Mouse (Mus musculus) bone marrow macrophage, adult 2 months (primary cell): ENCODE measurements around the gene Ctdsp2. TPM values are rescaled to one million over a fixed set of nuclear protein-coding genes. Genes with fewer than 3 reads are reported as not detected.
A peak's percentile ranks its signal among the peaks of the same experiment; 100 is the strongest.

Experiments used
- H3K27ac ChIP-seq: 2 replicates; pipeline ENCODE4 v1.5.1; 2012; ENCODE audit warnings: low read depth, low read length; ENCODE audit not compliant: insufficient read depth
- H3K4me1 ChIP-seq: 2 replicates; pipeline ENCODE4 v1.6.1; 2012; ENCODE audit warnings: low read length; ENCODE audit not compliant: control insufficient read depth, insufficient read depth
- H3K4me3 ChIP-seq: 2 replicates; pipeline ENCODE4 v1.5.1; 2012; ENCODE audit warnings: mild to moderate bottlenecking, low read length, moderate library complexity; ENCODE audit not compliant: insufficient read depth
- CTCF ChIP-seq: IDR thresholded peaks from 2 replicates; pipeline ENCODE4 v1.5.1; 2012; ENCODE audit warnings: low read depth, mild to moderate bottlenecking, low read length, moderate library complexity
- POLR2A ChIP-seq: IDR thresholded peaks from 2 replicates; pipeline ENCODE4 v1.6.1; 2012; ENCODE audit warnings: mild to moderate bottlenecking, low read depth, low read length, borderline replicate concordance
- polyA plus RNA-seq: library from polyadenylated mRNA; stranded (reverse); fragments of >200 nt; gene quantifications from 2 replicates; pipeline ENCODE4 v1.2.4, GENCODE M21; 2012; ENCODE audit not compliant: missing spikeins, insufficient read depth, insufficient read length

Gene Ctdsp2
- polyA plus RNA-seq: 117 and 123 TPM in 2 replicates

DNA sequence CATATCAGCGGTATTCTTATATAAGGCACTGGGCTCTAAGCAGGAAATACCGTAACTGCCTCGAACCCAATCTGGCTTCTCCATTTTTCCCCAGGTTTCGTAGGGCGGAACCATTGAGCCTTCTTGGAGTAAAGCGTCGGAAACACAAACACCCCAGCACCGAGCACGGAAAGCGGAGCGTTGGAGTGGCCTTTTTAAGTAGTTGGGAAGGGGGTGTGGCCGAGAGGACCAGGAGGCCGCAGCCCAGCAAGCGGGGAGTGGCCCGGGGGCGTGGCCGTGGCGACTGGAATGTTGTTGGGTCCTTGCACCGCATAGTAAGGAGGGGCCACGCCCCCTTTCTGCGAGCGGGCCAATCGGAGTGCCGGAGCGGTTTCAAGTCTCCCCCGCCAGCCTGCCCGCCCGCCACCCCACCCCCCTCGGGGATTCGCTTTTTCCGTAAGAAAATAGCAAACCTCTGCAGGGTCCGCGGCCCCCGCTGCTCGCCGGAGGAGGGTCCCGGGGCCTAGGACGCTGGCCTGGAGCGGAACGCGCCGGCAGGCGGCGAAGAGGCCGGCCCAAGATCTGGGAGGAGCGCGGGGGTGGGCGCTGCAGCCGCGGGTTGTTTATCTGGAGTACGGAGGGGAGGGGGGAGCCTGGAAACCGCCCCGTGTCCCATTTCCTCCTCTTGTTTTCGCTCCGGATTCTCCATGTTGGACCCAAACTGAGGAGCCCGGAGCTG, at the start of gene Ctdsp2:
Gene Ctdsp2 (plus strand): TSS at position 441 of the 718 bp plus-strand sequence.
- TF ChIP-seq POLR2A (no peak; the same call in 1 of the 2 replicates), CTCF (no peak)
- peaks cover 26% of the 10 kb centered on the region for H3K4me1 ChIP-seq
- H3K4me3 ChIP-seq: peak within 1 kb of the TSS; percentile 81
- peak within 1 kb of the TSS; percentile 97 for H3K27ac ChIP-seq

DNA sequence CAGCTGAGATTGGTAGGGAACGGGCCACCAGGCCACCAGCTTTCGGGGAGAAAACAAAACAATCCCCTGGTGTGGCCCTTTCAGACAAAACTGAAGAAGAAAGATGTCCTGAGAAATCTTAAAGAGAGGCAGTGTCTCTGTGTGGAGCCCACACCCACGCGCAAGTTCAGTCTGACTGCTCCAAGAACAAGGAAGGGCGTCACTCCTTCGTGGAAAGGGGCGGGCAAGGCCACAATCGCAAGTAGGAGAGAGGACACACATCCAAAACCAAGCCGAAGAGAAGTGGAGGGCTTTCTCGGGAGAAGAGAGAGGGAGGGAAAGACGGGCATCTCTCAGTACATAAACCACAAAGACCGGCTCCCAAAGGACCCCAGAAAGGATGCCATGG, 49.7 kb upstream of the Ctdsp2 start:
- Histone ChIP-seq H3K4me3 (peak overlapping the region; percentile 74; the same call in 1 of the 2 replicates), H3K4me1 (peaks cover 5% of the 10 kb centered on the region; the same call in 1 of the 2 replicates), H3K27ac (no peak overlapping the region)
- TF ChIP-seq POLR2A (no peak), CTCF (peak; percentile 14; the same call in 1 of the 2 replicates)

DNA sequence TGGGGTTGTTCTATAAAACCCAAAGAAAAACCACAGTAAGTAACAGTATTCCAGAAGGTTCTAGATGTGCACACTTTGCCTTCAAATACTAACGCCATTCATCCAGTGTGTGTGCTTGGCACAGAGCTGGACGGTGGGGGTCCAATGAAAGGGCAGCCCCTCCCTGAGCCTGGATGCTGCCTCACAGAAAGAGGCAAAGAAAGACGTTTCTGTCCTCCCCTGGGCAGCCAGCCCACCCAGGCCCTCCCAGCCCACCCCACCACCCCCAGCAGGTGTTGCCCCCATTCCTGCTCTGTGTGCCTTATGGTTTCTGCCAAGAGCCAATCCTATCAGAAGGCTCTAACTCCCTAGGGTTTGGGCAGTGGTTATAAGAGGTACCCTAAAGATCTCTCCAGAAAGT, 49.0 kb upstream of the Ctdsp2 start:
- no peak for TF ChIP-seq CTCF
- no peak for TF ChIP-seq POLR2A
- Histone ChIP-seq H3K27ac (no peak overlapping the region), H3K4me3 (no peak overlapping the region), H3K4me1 (peaks cover 5% of the 10 kb centered on the region; the same call in 1 of the 2 replicates)

DNA sequence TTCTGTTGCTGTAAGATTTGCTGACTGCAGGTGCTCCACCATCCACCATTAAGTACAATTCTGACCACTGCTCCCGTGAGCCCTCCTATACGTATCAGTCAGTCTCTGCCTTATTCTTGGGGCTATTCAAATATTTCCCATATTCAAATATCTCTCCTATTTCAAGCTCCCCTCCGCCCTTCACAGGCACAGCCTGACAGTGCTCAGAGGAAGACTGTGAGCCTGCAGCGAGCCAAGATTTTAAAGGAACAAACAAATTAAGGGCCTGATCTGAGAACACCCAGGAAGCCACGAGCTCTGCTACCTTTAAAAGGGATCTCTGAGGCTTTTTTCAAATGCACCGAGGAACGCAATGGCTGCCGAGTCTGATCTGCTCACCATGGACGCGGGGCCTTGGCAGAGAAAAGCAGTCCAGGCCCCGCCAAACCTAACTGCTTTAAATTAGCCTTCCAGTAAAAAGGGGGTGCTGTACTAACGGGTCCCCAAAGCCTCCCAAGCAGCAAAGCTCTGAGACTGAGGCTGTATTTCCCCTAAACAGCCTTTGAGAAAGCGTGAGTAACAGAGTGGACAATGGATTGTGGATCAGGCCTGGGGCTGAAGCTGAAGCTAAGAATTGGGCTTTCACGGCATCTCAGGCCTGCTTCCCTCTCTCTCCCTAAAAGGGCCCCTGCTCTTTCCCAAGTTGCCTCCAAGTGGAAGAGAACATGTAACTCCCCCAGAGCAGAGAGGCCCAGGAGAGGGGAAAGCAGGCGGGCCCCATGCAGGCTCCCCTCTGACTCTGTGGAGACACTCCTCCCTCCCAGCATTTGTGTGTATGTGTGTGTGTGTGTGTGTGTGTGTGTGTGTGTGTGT, 48.0 kb upstream of the Ctdsp2 start:
- H3K27ac ChIP-seq: no peak overlapping the region
- no peak overlapping the region for H3K4me3 ChIP-seq
- TF ChIP-seq CTCF: no peak
- no peak for TF ChIP-seq POLR2A
- H3K4me1 ChIP-seq: peaks cover 9% of the 10 kb centered on the region

DNA sequence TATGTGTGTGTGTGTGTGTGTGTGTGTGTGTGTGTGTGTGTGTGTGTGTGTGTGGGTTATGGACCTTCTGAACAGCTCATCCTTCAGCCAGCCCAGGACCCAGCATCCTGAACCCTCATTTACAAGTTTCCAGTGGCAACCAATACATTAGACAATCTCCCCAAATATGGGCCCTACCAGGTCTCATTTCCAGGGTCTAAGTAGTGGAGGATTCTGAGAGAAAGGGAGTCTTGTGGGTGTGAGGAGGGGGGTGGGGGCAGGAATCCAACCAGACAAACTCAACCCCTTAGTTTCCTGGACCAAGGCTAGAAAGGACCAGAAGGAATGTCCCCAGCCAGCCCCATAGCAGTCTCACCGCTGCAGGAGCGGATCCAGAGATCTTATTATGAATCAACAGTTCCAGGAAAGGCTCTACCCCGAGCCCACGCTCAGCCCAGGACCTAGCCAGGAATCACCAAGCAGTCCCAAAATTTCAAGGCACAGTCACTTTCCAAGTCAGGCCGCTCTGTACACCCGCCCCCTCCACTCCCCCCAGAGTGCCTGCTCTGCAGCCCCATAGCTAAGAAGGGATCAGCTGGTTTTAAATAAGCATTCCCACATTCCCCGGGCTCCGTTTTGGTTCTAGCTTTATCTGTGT, 47.3 kb upstream of the Ctdsp2 start:
- TF ChIP-seq POLR2A (no peak), CTCF (no peak)
- Histone ChIP-seq H3K4me3 (no peak overlapping the region), H3K27ac (no peak overlapping the region), H3K4me1 (peaks cover 16% of the 10 kb centered on the region)

DNA sequence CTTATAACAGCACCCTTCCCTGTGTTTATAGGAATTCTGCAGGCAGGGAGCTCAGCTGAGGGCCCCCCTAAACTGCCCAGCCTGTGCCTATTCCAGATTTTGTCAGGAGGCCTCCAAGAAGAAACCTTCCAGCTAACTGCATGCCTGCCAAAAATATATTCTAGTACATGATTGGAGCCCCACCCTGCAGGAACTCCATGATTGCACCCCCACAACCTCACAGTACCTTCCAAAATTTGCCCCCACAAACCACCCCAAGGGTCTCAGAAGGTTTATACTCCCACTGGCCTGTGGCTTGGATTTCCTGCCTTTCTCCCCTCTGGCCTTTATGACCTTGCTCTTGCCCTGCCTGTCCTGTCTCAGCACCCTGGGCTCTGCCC, 46.8 kb upstream of the Ctdsp2 start:
- Histone ChIP-seq H3K4me1 (peaks cover 16% of the 10 kb centered on the region), H3K27ac (no peak overlapping the region), H3K4me3 (no peak overlapping the region)
- TF ChIP-seq CTCF (no peak), POLR2A (no peak)

DNA sequence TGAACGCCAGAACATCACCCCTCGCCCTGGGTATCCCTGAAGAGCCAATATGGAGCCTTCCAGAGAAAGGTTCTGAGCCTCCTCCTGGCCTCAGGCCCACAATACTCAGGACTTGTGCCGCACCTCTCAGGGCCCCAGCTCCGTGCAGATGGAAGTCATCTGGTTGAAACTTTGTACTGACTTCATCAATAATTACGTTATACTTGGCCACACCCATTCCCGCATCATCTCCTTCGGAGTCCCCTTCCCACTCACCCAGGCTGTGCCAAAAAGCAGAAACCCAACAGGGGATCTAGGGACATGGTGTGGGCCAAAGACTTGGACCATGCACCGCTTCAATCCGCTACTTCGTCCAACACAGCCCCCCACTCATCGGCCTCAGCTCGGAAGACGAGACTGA, 44.0 kb upstream of the Ctdsp2 start:
- TF ChIP-seq POLR2A (no peak), CTCF (no peak)
- no peak overlapping the region for H3K4me3 ChIP-seq
- H3K27ac ChIP-seq: no peak overlapping the region
- peaks cover 12% of the 10 kb centered on the region for H3K4me1 ChIP-seq

DNA sequence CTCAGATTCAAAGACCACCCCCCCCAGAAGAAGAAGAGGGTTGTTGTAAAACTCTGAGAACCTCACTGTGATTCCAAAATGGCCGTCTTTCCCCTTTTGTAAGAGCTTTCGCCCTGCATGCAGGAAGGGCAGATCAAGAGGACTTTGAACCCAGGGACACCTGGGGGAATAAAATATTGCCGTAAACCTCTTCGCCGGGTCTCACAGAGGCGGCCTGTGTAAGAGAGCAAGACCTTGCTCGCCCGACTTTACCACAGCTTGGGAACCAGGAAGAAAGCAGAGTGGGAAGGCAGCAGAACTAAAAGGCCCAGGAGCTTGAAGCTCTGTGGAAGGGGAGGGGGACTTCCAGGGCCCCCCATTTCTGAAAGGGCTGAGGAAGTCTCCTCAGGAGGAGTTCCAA, 43.4 kb upstream of the Ctdsp2 start:
- TF ChIP-seq POLR2A (no peak), CTCF (no peak)
- Histone ChIP-seq H3K4me1 (peaks cover 12% of the 10 kb centered on the region), H3K27ac (no peak overlapping the region), H3K4me3 (no peak overlapping the region)

DNA sequence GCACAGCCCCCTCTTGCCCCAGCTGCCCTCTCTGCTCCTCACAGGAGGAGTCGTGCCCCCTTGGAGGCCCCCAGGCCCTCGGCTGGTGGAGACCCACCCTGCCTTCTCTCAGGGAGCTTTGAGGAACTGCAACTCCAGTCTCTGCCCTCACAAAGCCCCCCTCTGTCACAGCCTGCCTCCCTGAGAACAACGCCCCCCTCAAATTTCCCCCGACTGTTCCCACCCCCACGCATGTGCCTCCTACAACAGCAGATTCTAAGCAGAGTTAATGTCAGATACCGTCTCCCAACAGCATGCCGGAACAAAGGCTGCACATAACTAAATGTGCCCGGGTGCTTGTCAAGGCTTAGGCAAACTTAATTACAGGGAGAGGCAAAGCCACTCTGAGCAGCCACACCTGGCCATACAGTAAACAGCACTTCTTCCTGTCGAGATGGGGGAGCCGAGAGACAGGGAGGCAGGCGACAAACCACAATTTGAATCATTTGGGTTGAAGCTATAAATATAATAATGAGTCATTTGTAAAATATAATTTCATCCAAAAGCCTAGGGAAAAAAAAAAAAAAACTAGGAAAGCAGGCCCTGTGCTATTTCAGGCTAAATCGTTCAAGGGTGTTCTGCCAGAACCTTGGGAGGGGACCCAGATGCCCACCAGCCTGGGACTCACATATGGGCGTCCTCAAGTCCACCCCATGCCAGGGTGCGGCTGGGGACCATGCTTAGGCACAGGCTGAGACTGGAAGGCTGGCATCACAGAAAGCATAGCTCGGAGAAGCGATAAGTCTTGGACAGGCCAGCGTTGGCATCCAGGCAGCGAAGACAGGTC, 42.7 kb upstream of the Ctdsp2 start:
- TF ChIP-seq POLR2A (no peak), CTCF (no peak)
- no peak overlapping the region; the same call in 1 of the 2 replicates for H3K27ac ChIP-seq
- H3K4me3 ChIP-seq: no peak overlapping the region
- peaks cover 12% of the 10 kb centered on the region for H3K4me1 ChIP-seq
